ENCODE assay signal across 8 mouse cellular contexts in genomic region chr7:27486770-27487697, GRCm38 (mm10). TPM values are rescaled to one million over a fixed set of nuclear protein-coding genes. Genes with fewer than 3 reads are reported as not detected.
A peak's percentile ranks its signal among the peaks of the same experiment; 100 is the strongest.
DNase-seq lines count a peak whose midpoint lies in the region; ATAC-seq and TF ChIP-seq lines count a peak whose summit lies in the region.

Gene Sertad1, plus strand, starts transcription at chr7:27486910.

- H3K9me3 ChIP-seq in CH12.LX (replicated peaks; ENCODE audit: low read length) = no peaks in the 10 kb centered on the region
- no peaks in the 10 kb centered on the region for H3K9me3 ChIP-seq in forebrain, embryonic 11.5 days (ENCODE audit: control insufficient read depth, low read length)
- no peaks in the 10 kb centered on the region for H3K9me3 ChIP-seq in heart, embryonic 16.5 days (replicated peaks; ENCODE audit: control insufficient read depth, low read length)
- no peaks in the 10 kb centered on the region for H3K9me3 ChIP-seq in liver, embryonic 16.5 days (replicated peaks; ENCODE audit: control insufficient read depth, low read length)
- no peaks in the 10 kb centered on the region for H3K9me3 ChIP-seq in neural tube, embryonic 13.5 days

- peak; percentile 97 for ATAC-seq in forebrain, embryonic 11.5 days (replicated peaks; ENCODE audit: low FRiP score)
- peak; percentile 87 for ATAC-seq in heart, embryonic 16.5 days (replicated peaks; ENCODE audit: extremely low read depth, insufficient read depth, low FRiP score)
- ATAC-seq in liver, embryonic 16.5 days (ENCODE audit: low read depth) = peak; percentile 80
- ATAC-seq in neural tube, embryonic 13.5 days (ENCODE audit: low read depth) = peak; percentile 98

- peak within 1 kb of the TSS; percentile 87 for H3K4me2 ChIP-seq in CH12.LX (ENCODE audit: insufficient read depth, low read depth, poor library complexity, severe bottlenecking)
- peak within 1 kb of the TSS; percentile 68 for H3K4me2 ChIP-seq in forebrain, embryonic 11.5 days (ENCODE audit: low read depth, low read length, severe bottlenecking)
- peak within 1 kb of the TSS; percentile 82 for H3K4me2 ChIP-seq in heart, embryonic 16.5 days (ENCODE audit: low read depth, low read length)
- peak within 1 kb of the TSS; percentile 90 for H3K4me2 ChIP-seq in liver, embryonic 16.5 days (ENCODE audit: low read depth, low read length)
- peak within 1 kb of the TSS; percentile 61 for H3K4me2 ChIP-seq in neural tube, embryonic 13.5 days

- dilution Hi-C loops in CH12.LX (cut with MboI; ENCODE audit: extremely low pct_ligation_motif_present, extremely low pct_unique_long_range_greater_than_20kb, low sequenced_read_pairs) = no loop called here

- under 1% methylated on average over 67 of the region's 80 CpGs for WGBS in forebrain, embryonic 11.5 days
- WGBS in heart, embryonic 16.5 days = under 1% methylated on average over 80 of the region's 80 CpGs
- WGBS in liver, embryonic 16.5 days (ENCODE audit: insufficient replicate concordance) = under 1% methylated on average over 78 of the region's 80 CpGs
- under 1% methylated on average over 80 of the region's 80 CpGs for WGBS in neural tube, embryonic 13.5 days

- H3K36me3 ChIP-seq in CH12.LX (replicated peaks in 1 of 2; ENCODE audit: control insufficient read depth in 1 of 2, insufficient read depth in 1 of 2, low read length in 1 of 2) = peaks cover 0 to 10% of the 10 kb centered on the region in 2 experiments
- H3K36me3 ChIP-seq in forebrain, embryonic 11.5 days (ENCODE audit: control insufficient read depth, insufficient read depth, low read length) = no peaks in the 10 kb centered on the region
- H3K36me3 ChIP-seq in heart, embryonic 16.5 days (ENCODE audit: control insufficient read depth, insufficient read depth) = peaks cover 12% of the 10 kb centered on the region
- H3K36me3 ChIP-seq in liver, embryonic 16.5 days (ENCODE audit: control insufficient read depth, insufficient read depth) = peaks cover 10% of the 10 kb centered on the region
- H3K36me3 ChIP-seq in neural tube, embryonic 13.5 days = no peaks in the 10 kb centered on the region
- no peaks in the 10 kb centered on the region for H3K36me3 ChIP-seq in testis, adult 2 months (ENCODE audit: control insufficient read depth, insufficient read depth, low read length)

- H3K4me3 ChIP-seq in CH12.LX (replicated peaks in 1 of 3; ENCODE audit: low read depth in 2 of 3, low read length in 2 of 3, poor library complexity in 1 of 3) = peak within 1 kb of the TSS; percentile 59 to 78 (median 69)
- H3K4me3 ChIP-seq in forebrain, embryonic 11.5 days (ENCODE audit: low read depth, low read length) = peak within 1 kb of the TSS; percentile 77
- peak within 1 kb of the TSS; percentile 76 for H3K4me3 ChIP-seq in heart, embryonic 16.5 days (ENCODE audit: low read length)
- peak within 1 kb of the TSS; percentile 93 for H3K4me3 ChIP-seq in liver, embryonic 16.5 days (ENCODE audit: low read depth, low read length)
- H3K4me3 ChIP-seq in neural tube, embryonic 13.5 days = peak within 1 kb of the TSS; percentile 72
- H3K4me3 ChIP-seq in testis, adult 2 months (ENCODE audit: control insufficient read depth, low read depth, low read length) = peak within 1 kb of the TSS; percentile 94

- no peaks in the 10 kb centered on the region for H3K27me3 ChIP-seq in CH12.LX (replicated peaks)
- no peaks in the 10 kb centered on the region for H3K27me3 ChIP-seq in forebrain, embryonic 11.5 days (ENCODE audit: control insufficient read depth, insufficient read depth, low read length)
- no peaks in the 10 kb centered on the region for H3K27me3 ChIP-seq in heart, embryonic 16.5 days (ENCODE audit: control insufficient read depth, insufficient read depth, low read length)
- H3K27me3 ChIP-seq in liver, embryonic 16.5 days (ENCODE audit: control insufficient read depth, insufficient read depth, low read depth, low read length) = no peaks in the 10 kb centered on the region
- 0 out of 2 replicates have a peak, but pooled peaks cover 8% of the 10 kb centered on the region for H3K27me3 ChIP-seq in neural tube, embryonic 13.5 days
- no peaks in the 10 kb centered on the region for H3K27me3 ChIP-seq in testis, adult 2 months (ENCODE audit: control insufficient read depth, insufficient read depth, low read length)

- H3K9ac ChIP-seq in CH12.LX (ENCODE audit: insufficient read depth, low read depth) = peak within 1 kb of the TSS; percentile 77
- H3K9ac ChIP-seq in forebrain, embryonic 11.5 days (ENCODE audit: low read length) = peak within 1 kb of the TSS; percentile 78
- peak within 1 kb of the TSS; percentile 79 for H3K9ac ChIP-seq in heart, embryonic 16.5 days (ENCODE audit: low read length)
- peak within 1 kb of the TSS; percentile 94 for H3K9ac ChIP-seq in liver, embryonic 16.5 days (ENCODE audit: low read depth, low read length)
- peak within 1 kb of the TSS; percentile 82 for H3K9ac ChIP-seq in neural tube, embryonic 13.5 days

- TF ChIP-seq EP300 in CH12.LX (IDR thresholded peaks at IDR 0.05; ENCODE audit: low read length) = no peak

- TF ChIP-seq CTCF in CH12.LX (conservative IDR thresholded peaks at IDR 0.05 in 1 of 2, IDR thresholded peaks at IDR 0.05 in 1 of 2; ENCODE audit: low read depth in 2 of 2, low read length in 2 of 2) = peak in 1 of 2 experiments; percentile 61; a peak in 2 of 4 replicates
- peak; percentile 41; the same call in 1 of the 2 replicates for TF ChIP-seq CTCF in testis, adult 2 months (IDR thresholded peaks at IDR 0.05; ENCODE audit: control insufficient read depth, insufficient read depth, insufficient replicate concordance, low read depth, low read length)

- H3K4me1 ChIP-seq in CH12.LX (ENCODE audit: control insufficient read depth in 1 of 2, insufficient read depth in 2 of 2) = peaks cover 5 to 47% of the 10 kb centered on the region in 2 experiments
- H3K4me1 ChIP-seq in forebrain, embryonic 11.5 days (replicated peaks; ENCODE audit: control insufficient read depth, insufficient read depth, low read length) = peaks cover 11% of the 10 kb centered on the region; the same call in 1 of the 2 replicates
- peaks cover 40% of the 10 kb centered on the region for H3K4me1 ChIP-seq in heart, embryonic 16.5 days (ENCODE audit: control insufficient read depth, insufficient read depth, low read length)
- peaks cover 66% of the 10 kb centered on the region for H3K4me1 ChIP-seq in liver, embryonic 16.5 days (ENCODE audit: control insufficient read depth, low read depth, low read length)
- H3K4me1 ChIP-seq in neural tube, embryonic 13.5 days (replicated peaks) = peaks cover 24% of the 10 kb centered on the region
- H3K4me1 ChIP-seq in testis, adult 2 months (ENCODE audit: control insufficient read depth, insufficient read depth, low read length) = peaks cover 32% of the 10 kb centered on the region

- TF ChIP-seq RAD21 in CH12.LX (IDR thresholded peaks at IDR 0.05; ENCODE audit: low read depth, low read length) = no peak

- TF ChIP-seq POLR2A in CH12.LX (IDR thresholded peaks at IDR 0.05; ENCODE audit: low read depth, low read length) = peak; percentile 100
- TF ChIP-seq POLR2A in testis, adult 2 months (IDR thresholded peaks at IDR 0.05; ENCODE audit: control insufficient read depth, low read depth, low read length) = peak; percentile 99

- peak; percentile 99 for DNase-seq in CH12.LX (ENCODE audit: extremely low read depth)
- peak; percentile 99 for DNase-seq in c-Kit-positive CD71-positive TER-119-negative erythroid progenitor cells, embryonic 14.5 days (ENCODE audit: low read depth)
- peak; percentile 100 for DNase-seq in forebrain, embryonic 11.5 days (ENCODE audit: low spot score)
- DNase-seq in kidney, postnatal 4 days = peak; percentile 100

- no peaks in the 10 kb centered on the region for H3K79me2 ChIP-seq in CH12.LX (replicated peaks; ENCODE audit: control insufficient read depth, extremely low read depth, insufficient read depth, poor library complexity, severe bottlenecking)

- in situ Hi-C loops in CH12.LX (cut with MboI; ENCODE audit: low pct_ligation_motif_present, low pct_unique_long_range_greater_than_20kb, low sequenced_read_pairs) = no loop called here

- H3K27ac ChIP-seq in CH12.LX (ENCODE audit: insufficient read depth, low read depth) = peak within 1 kb of the TSS; percentile 31
- H3K27ac ChIP-seq in forebrain, embryonic 11.5 days (ENCODE audit: low read depth, low read length) = peak within 1 kb of the TSS; percentile 84
- H3K27ac ChIP-seq in heart, embryonic 16.5 days (ENCODE audit: low read length) = peak within 1 kb of the TSS; percentile 93
- H3K27ac ChIP-seq in liver, embryonic 16.5 days (ENCODE audit: low read length) = peak within 1 kb of the TSS; percentile 97
- H3K27ac ChIP-seq in neural tube, embryonic 13.5 days (replicated peaks) = peak within 1 kb of the TSS; percentile 93
- H3K27ac ChIP-seq in testis, adult 2 months (ENCODE audit: control insufficient read depth, insufficient read depth, low read depth, low read length) = peak within 1 kb of the TSS; percentile 96

TF ChIP-seq in CH12.LX, 34 proteins besides CTCF, POLR2A, EP300 and RAD21 (continues in another document):
- peak; percentile 94 for TF ChIP-seq TCF12 (IDR thresholded peaks at IDR 0.05; ENCODE audit: low read depth, low read length)
- TF ChIP-seq ETS1 (conservative IDR thresholded peaks at IDR 0.05; ENCODE audit: low read depth, low read length) = no peak
- no peak for TF ChIP-seq CHD1 (IDR thresholded peaks at IDR 0.05; ENCODE audit: low read depth, low read length)
- TF ChIP-seq ZNF384 (IDR thresholded peaks at IDR 0.05; ENCODE audit: low read depth, low read length) = no peak
- peak; percentile 97 for TF ChIP-seq POLR2AphosphoS2 (IDR thresholded peaks at IDR 0.05; ENCODE audit: low read depth, low read length)
- TF ChIP-seq KAT2A (IDR thresholded peaks at IDR 0.05; ENCODE audit: insufficient replicate concordance, low read length) = 0 out of 2 replicates have a peak, but pooled peaks have one; percentile 4
- TF ChIP-seq JUND (conservative IDR thresholded peaks at IDR 0.05; ENCODE audit: low read depth, low read length) = no peak
- peak; percentile 70; the same call in 1 of the 2 replicates for TF ChIP-seq E2F4 (IDR thresholded peaks at IDR 0.05; ENCODE audit: insufficient replicate concordance, low read depth, low read length)
- TF ChIP-seq MEF2A (IDR thresholded peaks at IDR 0.05; ENCODE audit: borderline replicate concordance, low read depth, low read length) = no peak; the same call in 1 of the 2 replicates
- no peak for TF ChIP-seq MYC (IDR thresholded peaks at IDR 0.05; ENCODE audit: low read depth, low read length)
- no peak; the same call in 1 of the 2 replicates for TF ChIP-seq SMC3 (IDR thresholded peaks at IDR 0.05; ENCODE audit: low read depth, low read length)

RNA-seq across cellular contexts. Expression of gene Sertad1, which starts in this region (rescaled TPM):
- total RNA-seq in CH12.LX (2012; rRNA removed) (8.0 and 8.3 TPM in 2 replicates), CH12.LX (2014; rRNA removed) (8.1 and 9.1 TPM in 2 replicates)
- 5.0 and 7.4 TPM in 2 replicates for polyA plus RNA-seq in CH12.LX (2012; ENCODE audit: insufficient read length, low read depth)
- 16.3 and 18.2 TPM in 2 replicates for polyA plus RNA-seq in forebrain, embryonic 11.5 days (2014; fragmentation: Nextera tagmentation; extraction: Ambion mirVana)
- polyA plus RNA-seq in heart, embryonic 16.5 days (2015; fragmentation: Nextera tagmentation; extraction: Ambion mirVana) = 36.4 and 44.0 TPM in 2 replicates
- 29.2 and 31.6 TPM in 2 replicates for polyA plus RNA-seq in liver, embryonic 16.5 days (2015; fragmentation: Nextera tagmentation; extraction: Ambion mirVana)
- polyA plus RNA-seq in neural tube, embryonic 13.5 days (2015; fragmentation: Nextera tagmentation; extraction: Ambion mirVana) = 12.3 and 14.1 TPM in 2 replicates
- 15.4 and 19.1 TPM in 2 replicates for polyA plus RNA-seq in testis, adult 2 months (2012; rRNA removed)

Comparison
In these comparisons a context has a peak if more than half of its experiments do, and no peak if none do; other contexts are left out.
1. Peak in every context shown above with its lines: DNase-seq, ATAC-seq, H3K4me3 ChIP-seq and H3K27ac ChIP-seq.
2. H3K27ac ChIP-seq: peak in every context shown above with its lines; median percentile 97 in liver, embryonic 16.5 days; 96 in testis, adult 2 months; 93 in heart, embryonic 16.5 days; 93 in neural tube, embryonic 13.5 days; 84 in forebrain, embryonic 11.5 days; 31 in CH12.LX.